Comparison of ENCODE assay signal across 12 mouse cellular contexts in the genomic region with DNA sequence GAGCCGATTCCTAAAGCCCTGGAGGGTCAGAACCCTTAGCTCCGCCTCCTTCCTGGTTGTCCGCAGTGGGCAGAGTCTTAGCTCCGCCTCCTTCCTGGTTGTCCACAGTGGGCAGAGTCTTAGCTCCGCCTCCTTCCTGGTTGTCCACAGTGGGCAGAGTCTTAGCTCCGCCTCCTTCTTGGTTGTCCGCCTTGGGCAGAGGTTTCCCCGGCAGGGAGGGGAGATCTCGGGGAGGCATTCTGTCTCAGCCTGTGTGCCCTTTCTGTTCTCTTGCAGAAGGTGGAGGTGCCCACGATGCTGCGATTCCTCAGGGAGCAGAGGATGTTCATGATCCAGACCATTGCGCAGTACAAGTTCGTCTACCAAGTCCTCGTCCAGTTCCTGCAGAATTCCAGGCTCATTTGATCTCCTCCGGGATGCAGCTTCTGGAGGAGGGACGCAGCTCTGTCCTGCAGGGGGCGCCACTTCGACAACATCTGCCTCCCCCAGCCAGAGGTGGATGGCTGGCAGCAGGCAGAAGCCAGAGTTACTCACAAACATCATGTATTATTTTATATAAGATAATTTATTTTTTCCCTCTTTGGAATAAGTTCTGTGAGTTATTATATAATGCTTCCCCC. TPM values are rescaled to one million over a fixed set of nuclear protein-coding genes. Genes with fewer than 3 reads are reported as not detected.
DNase-seq lines count a peak whose midpoint lies in the region; ATAC-seq and TF ChIP-seq lines count a peak whose summit lies in the region.
"Had no signal": no experiment of that assay in that cellular context is flagged by ENCODE, and none has a peak within 500 bp of the region (broad histone marks: within the 10 kb centered on the region; RNA-seq: fewer than 3 reads in every experiment).

No protein-coding gene starts in this region.

- no peaks in the 10 kb centered on the region for H3K9me3 ChIP-seq in E14TG2a.4 (ENCODE audit: low read length)
- H3K9me3 ChIP-seq in liver, embryonic 14.5 days (ENCODE audit: control insufficient read depth, low read length): no peaks in the 10 kb centered on the region
- H3K9me3 ChIP-seq: hindbrain, embryonic 13.5 days had no signal

- H3K27ac ChIP-seq in liver, embryonic 14.5 days: no peak overlapping the region
- H3K27ac ChIP-seq: hindbrain, embryonic 13.5 days had no signal

- peak; percentile 71 for DNase-seq in adrenal gland, postnatal 14 days
- DNase-seq in adrenal gland, postnatal 4 days (ENCODE audit: low spot score in 2 of 2): no peak
- DNase-seq in kidney, postnatal 4 days: peak; percentile 59 to 65
- no peak for DNase-seq in kidney, adult 9 months
- DNase-seq in liver, embryonic 14.5 days (ENCODE audit: low read depth in 3 of 3, low spot score in 3 of 3): no peak
- DNase-seq in right cerebral cortex, postnatal 36 days (ENCODE audit: low spot score in 2 of 2): no peak
- no peak for DNase-seq in left cerebral cortex, postnatal 14 days (ENCODE audit: low spot score in 2 of 2)
- DNase-seq: gastrocnemius, postnatal 25 days; right cerebral cortex, postnatal 14 days had no signal

- no peak overlapping the region for H3K4me2 ChIP-seq in liver, embryonic 14.5 days (ENCODE audit: low read depth)
- H3K4me2 ChIP-seq: hindbrain, embryonic 13.5 days had no signal

- 76% methylated on average over 18 of the region's 18 CpGs for WGBS in liver, embryonic 14.5 days (ENCODE audit: insufficient replicate concordance)

- H3K4me1 ChIP-seq in E14TG2a.4 (replicated peaks; ENCODE audit: low read depth, low read length): peaks cover 32% of the 10 kb centered on the region
- peaks cover 14 to 45% of the 10 kb centered on the region in 2 experiments for H3K4me1 ChIP-seq in liver, embryonic 14.5 days (replicated peaks; ENCODE audit: control insufficient read depth in 2 of 2, insufficient read depth in 2 of 2, low read length in 1 of 2)

- peak; percentile 59 for TF ChIP-seq CTCF in E14TG2a.4 (conservative IDR thresholded peaks at IDR 0.05; ENCODE audit: low read length)
- peak; percentile 75 for TF ChIP-seq CTCF in liver, embryonic 14.5 days (IDR thresholded peaks at IDR 0.05; ENCODE audit: low read depth)

- H3K36me3 ChIP-seq in E14TG2a.4 (ENCODE audit: insufficient read depth, low read length): no peaks in the 10 kb centered on the region
- no peaks in the 10 kb centered on the region for H3K36me3 ChIP-seq in liver, embryonic 14.5 days (replicated peaks; ENCODE audit: control insufficient read depth, insufficient read depth, low read depth)
- H3K36me3 ChIP-seq: hindbrain, embryonic 13.5 days had no signal

- H3K4me3 ChIP-seq in E14TG2a.4 (replicated peaks; ENCODE audit: low read length): peak overlapping the region; percentile 39
- no peak overlapping the region for H3K4me3 ChIP-seq in liver, embryonic 14.5 days (ENCODE audit: insufficient read depth in 1 of 2, low read depth in 2 of 2, low read length in 2 of 2)
- H3K4me3 ChIP-seq: hindbrain, embryonic 13.5 days; myocyte had no signal

- intact Hi-C loops in left cerebral cortex, postnatal 14 days (cut with DNase I): no loop called here

- TF ChIP-seq EP300 in liver, embryonic 14.5 days (IDR thresholded peaks at IDR 0.05; ENCODE audit: low read depth): no peak

- ATAC-seq in liver, embryonic 14.5 days (ENCODE audit: insufficient read depth): no peak

- no peak overlapping the region for H3K9ac ChIP-seq in liver, embryonic 14.5 days (replicated peaks)
- H3K9ac ChIP-seq: hindbrain, embryonic 13.5 days had no signal

- H3K27me3 ChIP-seq in E14TG2a.4 (ENCODE audit: insufficient read depth, low read length): peaks cover 14% of the 10 kb centered on the region; the same call in 1 of the 2 replicates
- H3K27me3 ChIP-seq in liver, embryonic 14.5 days (ENCODE audit: control insufficient read depth, insufficient read depth, low read length): no peaks in the 10 kb centered on the region
- H3K27me3 ChIP-seq: hindbrain, embryonic 13.5 days had no signal

RNA-seq across cellular contexts. Expression of a gene that starts 52.4 kb away (rescaled TPM):
- 64.7 and 76.2 TPM in 2 replicates for total RNA-seq in adrenal gland, postnatal 14 days (2021)
- total RNA-seq in adrenal gland, postnatal 4 days (2021): 100 to 1,000 TPM in 1 of 2 experiments, 10 to 100 TPM in 1; 97.9 to 100 TPM
- 20.5 and 24.8 TPM in 2 replicates for polyA plus RNA-seq in liver, embryonic 14.5 days (2012; rRNA removed)
- 27.7 and 32.2 TPM in 2 replicates for polyA plus RNA-seq in liver, embryonic 14.5 days (2014; fragmentation: Nextera tagmentation; extraction: Ambion mirVana)
- total RNA-seq in left cerebral cortex, postnatal 14 days (2021): 100 to 1,000 TPM; 110 to 113 TPM

Comparison
In these comparisons a context has a peak if more than half of its experiments do, and no peak if none do; other contexts are left out.
1. DNase-seq: peak in adrenal gland, postnatal 14 days (single experiment) and kidney, postnatal 4 days (2 of 2); none in adrenal gland, postnatal 4 days (0 of 2), kidney, adult 9 months (single experiment), liver, embryonic 14.5 days (0 of 3), right cerebral cortex, postnatal 36 days (0 of 2) and left cerebral cortex, postnatal 14 days (0 of 2).